Comparison of ENCODE assay signal across 10 mouse cellular contexts in genomic region chr6:49109196-49109595, GRCm38 (mm10).
"Had no signal": no experiment of that assay in that cellular context is flagged by ENCODE, and none has a peak within 500 bp of the region (broad histone marks: within the 10 kb centered on the region; RNA-seq: fewer than 3 reads in every experiment).

No protein-coding gene starts in this region.

- DNase-seq: kidney, postnatal 25 days; layer of hippocampus, adult 9-11 months; liver, embryonic 13.5 days; lung, adult 2 months; lung, postnatal 14 days; right cerebral cortex, postnatal 14 days; spleen, adult 18-20 months; thymus, adult 2 months; thymus, postnatal 14 days; thymus, postnatal 4 days had no signal
